In genomic region chr4:131325609-131326008, GRCm38 (mm10) we compare ENCODE assay signal across 13 mouse cellular contexts.
"Had no signal": no experiment of that assay in that cellular context is flagged by ENCODE, and none has a peak within 500 bp of the region (broad histone marks: within the 10 kb centered on the region; RNA-seq: fewer than 3 reads in every experiment).

No protein-coding gene starts in this region.

- H3K9ac ChIP-seq: liver, embryonic 13.5 days; neural tube, embryonic 13.5 days had no signal

- H3K36me3 ChIP-seq: liver, embryonic 13.5 days; neural tube, embryonic 13.5 days had no signal

- H3K4me1 ChIP-seq: liver, embryonic 13.5 days; neural tube, embryonic 13.5 days had no signal

- DNase-seq: kidney, adult 8-10 months; kidney, postnatal 14 days; kidney, postnatal 4 days; liver, embryonic 13.5 days; lung, adult 2 months; lung, postnatal 14 days; lung, postnatal 4 days; midbrain, embryonic 14.5 days; retina, postnatal 1 day; right cerebral cortex, postnatal 25 days; thymus, postnatal 25 days had no signal

- H3K27me3 ChIP-seq: liver, embryonic 13.5 days; neural tube, embryonic 13.5 days had no signal

- H3K4me3 ChIP-seq: liver, embryonic 13.5 days; neural tube, embryonic 13.5 days had no signal

- H3K9me3 ChIP-seq: liver, embryonic 13.5 days; neural tube, embryonic 13.5 days had no signal

- H3K4me2 ChIP-seq: liver, embryonic 13.5 days; midbrain, embryonic 11.5 days; neural tube, embryonic 13.5 days had no signal

- H3K27ac ChIP-seq: liver, embryonic 13.5 days; neural tube, embryonic 13.5 days had no signal
